Mouse (Mus musculus) c-Kit-positive CD71-positive TER-119-positive erythroid progenitor cells, embryonic 14.5 days (primary cell): ENCODE results near the gene Dnajc7.
"Not testable (repeated sequence)": the region's sequence is repeated elsewhere in the genome, so short reads cannot be mapped to it uniquely, and the experiment has no call there.

Experiments
- DNase-seq: peaks from one replicate; pipeline ENCODE4 v3.0.0-alpha.2; 2013; ENCODE audit warnings: low spot score

Gene Dnajc7

GRCm38 (mm10) chr11:100548141-100548540 lies 71.8 kb downstream of the Dnajc7 start:
- no peak for DNase-seq

- DNase-seq, result no peak
These were observed 73.0 kb downstream of the Dnajc7 start for GRCm38 (mm10) chr11:100546955-100547354.

GRCm38 (mm10) chr11:100545746-100546085 lies 74.3 kb downstream of the Dnajc7 start:
- no peak for DNase-seq

- DNase-seq, result peak; percentile 81
These were observed 74.9 kb downstream of the Dnajc7 start, which contains the start of gene Ttc25 for GRCm38 (mm10) chr11:100544832-100545745. Gene Ttc25, plus strand, starts transcription at chr11:100545607.

- no peak for DNase-seq
These were observed 78.4 kb downstream of the Dnajc7 start for GRCm38 (mm10) chr11:100541577-100541976.

GRCm38 (mm10) chr11:100540966-100541365 lies 79.0 kb downstream of the Dnajc7 start:
- DNase-seq, result no peak

- DNase-seq, result no peak
These were observed 83.5 kb downstream of the Dnajc7 start for GRCm38 (mm10) chr11:100536466-100536865.

GRCm38 (mm10) chr11:100535996-100536395 lies 84.0 kb downstream of the Dnajc7 start:
- no peak for DNase-seq

GRCm38 (mm10) chr11:100534821-100535220 lies 85.1 kb downstream of the Dnajc7 start:
- DNase-seq, result not testable (repeated sequence)

- not testable (repeated sequence) for DNase-seq
These were observed 85.6 kb downstream of the Dnajc7 start for GRCm38 (mm10) chr11:100534411-100534810.

GRCm38 (mm10) chr11:100533871-100534270 lies 86.1 kb downstream of the Dnajc7 start:
- no peak for DNase-seq
